Mouse (Mus musculus): ENCODE results near the gene Tardbp. TPM values are rescaled to one million over a fixed set of nuclear protein-coding genes. Genes with fewer than 3 reads are reported as not detected.

Tardbp gene
- total RNA-seq, 1 experiment from 2014 or later, result 318 TPM

Other genes with a start within 250 kb of the Tardbp start
- gene Ubiad1, start 182.2 kb downstream of the Tardbp start, total RNA-seq (2021), result 20.9 and 21.5 TPM in 2 replicates
- 61.0 and 81.2 TPM in 2 replicates for gene Mtor, start 178.4 kb downstream of the Tardbp start, total RNA-seq (2021)
- 0.52 and 1.3 TPM in 2 replicates for gene Angptl7, start 126.6 kb downstream of the Tardbp start, total RNA-seq (2021)
- gene Exosc10, start 68.6 kb downstream of the Tardbp start, total RNA-seq (2021), result 54.7 and 55.2 TPM in 2 replicates
- gene Srm, start 35.5 kb downstream of the Tardbp start, total RNA-seq (2021), result 68.3 and 78.6 TPM in 2 replicates
- 2.8 and 4.4 TPM in 2 replicates for gene Masp2, start 24.5 kb downstream of the Tardbp start, total RNA-seq (2021)
- gene Gm572, start 16.3 kb upstream of the Tardbp start, total RNA-seq (2021), result not detected in 2 replicates
- gene Casz1, start 177.4 kb upstream of the Tardbp start, total RNA-seq (2021), result 4.6 and 5.3 TPM in 2 replicates